Comparison of ENCODE assay signal across 16 mouse cellular contexts in the genomic region with DNA sequence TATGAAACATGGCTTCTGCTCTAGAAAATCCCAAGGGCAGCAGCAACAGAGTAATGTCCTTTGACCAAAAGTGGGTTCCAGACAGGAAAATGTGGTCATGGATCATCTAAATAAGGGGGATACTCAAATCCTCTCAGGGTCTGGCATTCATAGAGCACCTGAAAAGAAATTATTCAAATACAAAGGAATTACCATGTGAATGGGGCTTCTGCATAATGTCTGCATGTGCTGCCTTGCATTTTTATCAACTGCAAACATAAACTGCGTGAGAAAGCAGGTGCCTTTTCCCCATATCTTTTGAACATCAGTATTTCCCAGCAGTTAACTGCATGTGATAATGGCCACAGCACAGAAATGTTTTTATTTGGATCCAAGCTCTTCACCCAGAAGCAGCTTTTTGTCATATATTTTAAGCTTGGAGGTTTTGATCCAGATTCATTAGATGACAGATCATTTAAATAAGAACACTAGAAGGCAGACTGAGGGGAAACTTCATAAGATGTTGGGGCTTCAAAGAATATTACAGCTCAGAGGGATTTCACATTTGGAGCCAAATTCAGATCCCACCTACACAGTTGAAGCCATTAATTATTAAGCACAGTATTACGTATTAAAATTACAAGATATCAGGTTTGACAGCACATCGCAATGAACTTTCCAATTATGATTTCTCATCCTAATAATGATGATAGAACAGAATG.
DNase-seq lines count a peak whose midpoint lies in the region; ATAC-seq and TF ChIP-seq lines count a peak whose summit lies in the region.
"Had no signal": no experiment of that assay in that cellular context is flagged by ENCODE, and none has a peak within 500 bp of the region (broad histone marks: within the 10 kb centered on the region; RNA-seq: fewer than 3 reads in every experiment).

No protein-coding gene starts in this region.

- 1% methylated on average over 3 of the region's 3 CpGs for WGBS in forebrain, embryonic 14.5 days
- WGBS in hindbrain, embryonic 16.5 days: 33% methylated on average over 3 of the region's 3 CpGs
- WGBS in midbrain, postnatal 0 days: 32% methylated on average over 3 of the region's 3 CpGs

- no peak overlapping the region for H3K4me3 ChIP-seq in forebrain, embryonic 14.5 days (ENCODE audit: low read depth, low read length)
- H3K4me3 ChIP-seq in hindbrain, embryonic 16.5 days (ENCODE audit: low read length): no peak overlapping the region
- H3K4me3 ChIP-seq in midbrain, postnatal 0 days (ENCODE audit: low read depth, low read length): no peak overlapping the region
- H3K4me3 ChIP-seq: gastrocnemius, adult 2 months; limb, embryonic 10.5 days; liver, embryonic 13.5 days had no signal

- peak overlapping the region; percentile 70 for H3K27ac ChIP-seq in forebrain, embryonic 14.5 days (ENCODE audit: low read depth, low read length)
- peak overlapping the region; percentile 46; the same call in 1 of the 2 replicates for H3K27ac ChIP-seq in hindbrain, embryonic 16.5 days (ENCODE audit: low read depth, low read length)
- H3K27ac ChIP-seq in midbrain, postnatal 0 days (ENCODE audit: low read depth, low read length): 0 out of 2 replicates have a peak overlapping the region, but pooled peaks have one; percentile 19
- H3K27ac ChIP-seq: gastrocnemius, adult 2 months; limb, embryonic 10.5 days; liver, embryonic 13.5 days had no signal

- no peak for TF ChIP-seq POLR2A in brain, embryonic 14.5 days (IDR thresholded peaks at IDR 0.05; ENCODE audit: borderline replicate concordance, extremely low read depth, insufficient read depth, insufficient read length, poor library complexity, severe bottlenecking)

- no peak overlapping the region for H3K4me2 ChIP-seq in forebrain, embryonic 14.5 days (ENCODE audit: low read length)
- no peak overlapping the region for H3K4me2 ChIP-seq in hindbrain, embryonic 16.5 days (ENCODE audit: low read length)
- H3K4me2 ChIP-seq in midbrain, postnatal 0 days (ENCODE audit: low read depth, low read length, poor library complexity, severe bottlenecking): no peak overlapping the region
- H3K4me2 ChIP-seq: liver, embryonic 13.5 days had no signal

- TF ChIP-seq CTCF in brain, embryonic 14.5 days (IDR thresholded peaks at IDR 0.05; ENCODE audit: borderline replicate concordance, extremely low read depth, insufficient read depth, insufficient read length): no peak
- TF ChIP-seq CTCF in midbrain, postnatal 0 days (IDR thresholded peaks at IDR 0.05): no peak

- no peak overlapping the region for H3K9ac ChIP-seq in forebrain, embryonic 14.5 days (ENCODE audit: low read length)
- H3K9ac ChIP-seq in hindbrain, embryonic 16.5 days (ENCODE audit: low read depth, low read length): no peak overlapping the region
- H3K9ac ChIP-seq in midbrain, postnatal 0 days (replicated peaks; ENCODE audit: low read length, poor library complexity, severe bottlenecking): no peak overlapping the region
- H3K9ac ChIP-seq: liver, embryonic 13.5 days had no signal

- H3K27me3 ChIP-seq in forebrain, embryonic 14.5 days (replicated peaks; ENCODE audit: control insufficient read depth, insufficient read depth, low read length): no peaks in the 10 kb centered on the region
- no peaks in the 10 kb centered on the region for H3K27me3 ChIP-seq in hindbrain, embryonic 16.5 days (replicated peaks; ENCODE audit: control insufficient read depth, insufficient read depth, low read length)
- H3K27me3 ChIP-seq in midbrain, postnatal 0 days (ENCODE audit: insufficient read depth, low read length): no peaks in the 10 kb centered on the region
- H3K27me3 ChIP-seq: liver, embryonic 13.5 days had no signal

- peak; percentile 90 for ATAC-seq in forebrain, embryonic 14.5 days
- peak; percentile 86 for ATAC-seq in hindbrain, embryonic 16.5 days
- ATAC-seq in midbrain, postnatal 0 days (ENCODE audit: low FRiP score): peak; percentile 34; the same call in 1 of the 2 replicates
- no peak for ATAC-seq in monocyte, adult 5-6 weeks (replicated peaks; ENCODE audit: insufficient number of reproducible peaks, low FRiP score, low TSS enrichment, poor library complexity, severe bottlenecking)
- ATAC-seq: intestine, embryonic 16.5 days; lung, postnatal 0 days had no signal

- H3K9me3 ChIP-seq in forebrain, embryonic 14.5 days (replicated peaks; ENCODE audit: control insufficient read depth, low read length): no peaks in the 10 kb centered on the region
- H3K9me3 ChIP-seq in hindbrain, embryonic 16.5 days (ENCODE audit: control insufficient read depth, low read length): no peaks in the 10 kb centered on the region
- no peaks in the 10 kb centered on the region for H3K9me3 ChIP-seq in midbrain, postnatal 0 days (ENCODE audit: low read length)
- H3K9me3 ChIP-seq: G1E; limb, embryonic 10.5 days; liver, embryonic 13.5 days had no signal

- DNase-seq in brain, embryonic 14.5 days (ENCODE audit: low read depth): peak; percentile 93
- DNase-seq in forebrain, embryonic 14.5 days (ENCODE audit: low spot score): peak; percentile 86
- peak; percentile 7 for DNase-seq in midbrain, postnatal 0 days (ENCODE audit: low spot score)
- no peak for DNase-seq in adrenal gland, postnatal 14 days
- no peak for DNase-seq in cerebellum, adult 9-10 months
- DNase-seq: adrenal gland, postnatal 10 days; gastrocnemius, adult 2 months; heart, postnatal 10 days; kidney, postnatal 14 days; liver, embryonic 13.5 days had no signal

- no peaks in the 10 kb centered on the region for H3K36me3 ChIP-seq in forebrain, embryonic 14.5 days (ENCODE audit: control insufficient read depth, insufficient read depth, low read length)
- no peaks in the 10 kb centered on the region for H3K36me3 ChIP-seq in hindbrain, embryonic 16.5 days (ENCODE audit: control insufficient read depth, insufficient read depth, low read length)
- no peaks in the 10 kb centered on the region for H3K36me3 ChIP-seq in midbrain, postnatal 0 days (ENCODE audit: insufficient read depth, low read length)
- H3K36me3 ChIP-seq: G1E; limb, embryonic 10.5 days; liver, embryonic 13.5 days had no signal

- H3K4me1 ChIP-seq in forebrain, embryonic 14.5 days (ENCODE audit: control insufficient read depth, insufficient read depth, low read length): peaks cover 14% of the 10 kb centered on the region; the same call in 1 of the 2 replicates
- peaks cover 9% of the 10 kb centered on the region for H3K4me1 ChIP-seq in hindbrain, embryonic 16.5 days (ENCODE audit: control insufficient read depth, insufficient read depth, low read depth, low read length)
- H3K4me1 ChIP-seq in midbrain, postnatal 0 days (ENCODE audit: insufficient read depth, low read length): no peaks in the 10 kb centered on the region
- H3K4me1 ChIP-seq: limb, embryonic 10.5 days; liver, embryonic 13.5 days had no signal

Comparison
In these comparisons a context has a peak if more than half of its experiments do, and no peak if none do; other contexts are left out.
1. DNase-seq: peak in brain, embryonic 14.5 days (single experiment), forebrain, embryonic 14.5 days (single experiment) and midbrain, postnatal 0 days (single experiment); none in adrenal gland, postnatal 14 days (single experiment) and cerebellum, adult 9-10 months (single experiment).
2. H3K27ac ChIP-seq: peak in every context shown above with its lines; median percentile 70 in forebrain, embryonic 14.5 days; 46 in hindbrain, embryonic 16.5 days; 19 in midbrain, postnatal 0 days.